Mouse (Mus musculus) embryonic facial prominence, embryonic 12.5 days (tissue): Measurements from ENCODE around the gene Prpf39. TPM values are rescaled to one million over a fixed set of nuclear protein-coding genes. Genes with fewer than 3 reads are reported as not detected.

Source experiments
- ATAC-seq: fragments of 200-750 bp; cut with Nextera tagmentation; 2 replicates; pipeline ENCODE4 v1.8.0; 2017; ENCODE audit not compliant: insufficient number of reproducible peaks, insufficient read depth, low FRiP score, low TSS enrichment
- H3K27ac ChIP-seq: fragments of 300-500 bp; sonication (generic); 2 replicates; pipeline ENCODE4 v1.5.1; 2016; ENCODE audit warnings: mild to moderate bottlenecking
- H3K27me3 ChIP-seq: fragments of 300-500 bp; sonication (generic); 2 replicates; pipeline ENCODE4 v1.6.1; 2016; ENCODE audit warnings: mild to moderate bottlenecking, moderate library complexity
- H3K36me3 ChIP-seq: fragments of 300-500 bp; sonication (generic); 2 replicates; pipeline ENCODE4 v1.6.1; 2016; ENCODE audit warnings: mild to moderate bottlenecking
- H3K4me1 ChIP-seq: fragments of 300-500 bp; sonication (generic); 2 replicates; pipeline ENCODE4 v1.6.1; 2016
- H3K4me2 ChIP-seq: fragments of 300-500 bp; sonication (generic); replicated peaks from 2 replicates; pipeline ENCODE4 v1.6.1; 2016; ENCODE audit warnings: mild to moderate bottlenecking, moderate library complexity
- H3K4me3 ChIP-seq: fragments of 300-500 bp; sonication (generic); 2 replicates; pipeline ENCODE4 v1.5.1; 2016; ENCODE audit warnings: mild to moderate bottlenecking
- H3K9ac ChIP-seq: fragments of 300-500 bp; sonication (generic); 2 replicates; pipeline ENCODE4 v1.6.1; 2016; ENCODE audit warnings: mild to moderate bottlenecking, moderate library complexity
- H3K9me3 ChIP-seq: fragments of 300-500 bp; sonication (generic); 2 replicates; pipeline ENCODE4 v1.6.1; 2016; ENCODE audit warnings: mild to moderate bottlenecking, moderate library complexity
- WGBS: fragments of 180-500 bp; shearing (Covaris S2); methylation state at CpG from one replicate; pipeline ENCODE4 v1.1.7; 2016; 5-methylcytosine and 5-hydroxymethylcytosine counted together
- polyA plus RNA-seq: library from polyadenylated mRNA; unstranded; fragments of >200 nt; fragmentation: Nextera tagmentation; extraction: Ambion mirVana; gene quantifications from 2 replicates; pipeline ENCODE4 v1.2.1, GENCODE M21; 2016

Prpf39 gene
- 77.0 and 84.7 TPM in 2 replicates for polyA plus RNA-seq

- peak within 1 kb of the TSS; percentile 91 for H3K27ac ChIP-seq
- peak within 1 kb of the TSS; percentile 60 for H3K4me2 ChIP-seq
- WGBS: under 1% methylated on average over 63 of the region's 65 CpGs
- no peaks in the 10 kb centered on the region for H3K36me3 ChIP-seq
- peak within 1 kb of the TSS; percentile 93 for H3K4me3 ChIP-seq
- no peaks in the 10 kb centered on the region for H3K27me3 ChIP-seq
- no peaks in the 10 kb centered on the region for H3K9me3 ChIP-seq
- peak within 1 kb of the TSS; percentile 90 for H3K9ac ChIP-seq
- peak; percentile 92 for ATAC-seq
- H3K4me1 ChIP-seq: peaks cover 14% of the 10 kb centered on the region; the same call in 1 of the 2 replicates
Measured at GRCm38 (mm10) chr12:65036190-65036870, at the start of gene Prpf39. Gene Prpf39, plus strand, starts transcription at chr12:65036333.

- Histone ChIP-seq H3K9ac (no peak overlapping the region), H3K27ac (no peak overlapping the region), H3K4me3 (no peak overlapping the region), H3K4me2 (no peak overlapping the region), H3K36me3 (peaks cover 53% of the 10 kb centered on the region), H3K4me1 (no peaks in the 10 kb centered on the region), H3K27me3 (no peaks in the 10 kb centered on the region), H3K9me3 (no peaks in the 10 kb centered on the region)
- 92% methylated on average over 3 of the region's 3 CpGs for WGBS
- no peak for ATAC-seq
Measured at GRCm38 (mm10) chr12:65007725-65008124, 28.4 kb upstream of the Prpf39 start.

- Histone ChIP-seq H3K4me3 (no peak overlapping the region), H3K4me1 (no peaks in the 10 kb centered on the region), H3K36me3 (peaks cover 5% of the 10 kb centered on the region; the same call in 1 of the 2 replicates), H3K27ac (no peak overlapping the region), H3K9ac (no peak overlapping the region), H3K9me3 (no peaks in the 10 kb centered on the region), H3K27me3 (no peaks in the 10 kb centered on the region), H3K4me2 (no peak overlapping the region)
- 96% methylated on average over 6 of the region's 6 CpGs for WGBS
- ATAC-seq: no peak
Measured at GRCm38 (mm10) chr12:65022842-65023241, 13.3 kb upstream of the Prpf39 start.

- Histone ChIP-seq H3K9me3 (no peaks in the 10 kb centered on the region), H3K4me1 (peaks cover 14% of the 10 kb centered on the region; the same call in 1 of the 2 replicates), H3K36me3 (no peaks in the 10 kb centered on the region), H3K4me3 (peak overlapping the region; percentile 93), H3K27me3 (no peaks in the 10 kb centered on the region), H3K4me2 (peak overlapping the region; percentile 60), H3K9ac (no peak overlapping the region; the same call in 1 of the 2 replicates), H3K27ac (peak overlapping the region; percentile 91; the same call in 1 of the 2 replicates)
- 47% methylated on average over 8 of the region's 8 CpGs for WGBS
- 0 out of 2 replicates have a peak, but pooled peaks have one; percentile 7 for ATAC-seq
Measured at GRCm38 (mm10) chr12:65035839-65036189, 319 bp upstream of the Prpf39 start.

GRCm38 (mm10) chr12:65036892-65037545 is 886 bp downstream of the Prpf39 start:
- Histone ChIP-seq H3K36me3 (no peaks in the 10 kb centered on the region; the same call in 1 of the 2 replicates), H3K9ac (peak overlapping the region; percentile 90), H3K4me3 (peak overlapping the region; percentile 93), H3K4me1 (peaks cover 14% of the 10 kb centered on the region; the same call in 1 of the 2 replicates), H3K27ac (no peak overlapping the region), H3K27me3 (no peaks in the 10 kb centered on the region), H3K4me2 (peak overlapping the region; percentile 60), H3K9me3 (no peaks in the 10 kb centered on the region)
- WGBS: 15% methylated on average over 18 of the region's 18 CpGs
- no peak for ATAC-seq

GRCm38 (mm10) chr12:65037546-65037937 is 1.4 kb downstream of the Prpf39 start:
- Histone ChIP-seq H3K27me3 (no peaks in the 10 kb centered on the region), H3K4me2 (peak overlapping the region; percentile 60), H3K4me1 (peaks cover 14% of the 10 kb centered on the region; the same call in 1 of the 2 replicates), H3K27ac (no peak overlapping the region), H3K4me3 (peak overlapping the region; percentile 93), H3K9ac (no peak overlapping the region), H3K36me3 (peaks cover 2% of the 10 kb centered on the region), H3K9me3 (no peaks in the 10 kb centered on the region)
- 46% methylated on average over 4 of the region's 4 CpGs for WGBS
- no peak for ATAC-seq

- Histone ChIP-seq H3K27me3 (no peaks in the 10 kb centered on the region), H3K4me1 (no peaks in the 10 kb centered on the region), H3K9ac (no peak overlapping the region), H3K4me2 (no peak overlapping the region), H3K27ac (no peak overlapping the region), H3K4me3 (no peak overlapping the region), H3K9me3 (no peaks in the 10 kb centered on the region), H3K36me3 (peaks cover 18% of the 10 kb centered on the region)
- ATAC-seq: no peak
Measured at GRCm38 (mm10) chr12:65048799-65049198, 12.7 kb downstream of the Prpf39 start.

GRCm38 (mm10) chr12:65058203-65058602 is 22.1 kb downstream of the Prpf39 start:
- Histone ChIP-seq H3K9me3 (no peaks in the 10 kb centered on the region), H3K4me1 (no peaks in the 10 kb centered on the region), H3K9ac (no peak overlapping the region), H3K27me3 (no peaks in the 10 kb centered on the region), H3K4me3 (no peak overlapping the region), H3K27ac (no peak overlapping the region), H3K36me3 (peaks cover 48% of the 10 kb centered on the region), H3K4me2 (no peak overlapping the region)
- no peak for ATAC-seq
- WGBS: 82% methylated on average over 2 of the region's 2 CpGs

- ATAC-seq: no peak
- no peaks in the 10 kb centered on the region for H3K4me1 ChIP-seq
- no peak overlapping the region for H3K27ac ChIP-seq
- no peak overlapping the region for H3K9ac ChIP-seq
- no peaks in the 10 kb centered on the region for H3K27me3 ChIP-seq
- H3K36me3 ChIP-seq: peaks cover 56% of the 10 kb centered on the region
- no peak overlapping the region for H3K4me3 ChIP-seq
- no peak overlapping the region for H3K4me2 ChIP-seq
- no peaks in the 10 kb centered on the region for H3K9me3 ChIP-seq
Measured at GRCm38 (mm10) chr12:65061082-65061481, 24.9 kb downstream of the Prpf39 start.

GRCm38 (mm10) chr12:65065241-65065640 is 29.1 kb downstream of the Prpf39 start:
- H3K4me1 ChIP-seq: no peaks in the 10 kb centered on the region
- no peaks in the 10 kb centered on the region for H3K27me3 ChIP-seq
- peaks cover 61% of the 10 kb centered on the region for H3K36me3 ChIP-seq
- H3K4me2 ChIP-seq: no peak overlapping the region
- H3K9ac ChIP-seq: no peak overlapping the region
- WGBS: 86% methylated on average over 2 of the region's 2 CpGs
- no peak overlapping the region for H3K4me3 ChIP-seq
- ATAC-seq: no peak
- H3K9me3 ChIP-seq: no peaks in the 10 kb centered on the region
- H3K27ac ChIP-seq: no peak overlapping the region

GRCm38 (mm10) chr12:65066234-65066633 is 30.1 kb downstream of the Prpf39 start:
- H3K27me3 ChIP-seq: no peaks in the 10 kb centered on the region
- no peaks in the 10 kb centered on the region for H3K4me1 ChIP-seq
- ATAC-seq: no peak
- no peak overlapping the region for H3K9ac ChIP-seq
- peaks cover 52% of the 10 kb centered on the region for H3K36me3 ChIP-seq
- H3K4me2 ChIP-seq: no peak overlapping the region
- no peak overlapping the region for H3K27ac ChIP-seq
- no peaks in the 10 kb centered on the region for H3K9me3 ChIP-seq
- 77% methylated on average over 3 of the region's 3 CpGs for WGBS
- H3K4me3 ChIP-seq: no peak overlapping the region

GRCm38 (mm10) chr12:65068409-65068808 is 32.3 kb downstream of the Prpf39 start:
- Histone ChIP-seq H3K4me3 (no peak overlapping the region), H3K9me3 (no peaks in the 10 kb centered on the region), H3K36me3 (peaks cover 40% of the 10 kb centered on the region), H3K4me1 (no peaks in the 10 kb centered on the region), H3K9ac (no peak overlapping the region), H3K27me3 (no peaks in the 10 kb centered on the region), H3K27ac (no peak overlapping the region), H3K4me2 (no peak overlapping the region)
- 80% methylated on average over 4 of the region's 4 CpGs for WGBS
- no peak for ATAC-seq
